Mouse (Mus musculus) E14TG2a.4 (cell line): ENCODE data around the gene E2f4.

Experiments used
- CTCF ChIP-seq: conservative IDR thresholded peaks from 2 replicates; pipeline ENCODE4 v1.5.1; 2014; ENCODE audit warnings: low read length
- NANOG ChIP-seq: IDR thresholded peaks from 2 replicates; pipeline ENCODE4 v1.6.1; 2014; ENCODE audit warnings: borderline replicate concordance, low read length, mixed read lengths
- POU5F1 ChIP-seq: IDR thresholded peaks from 2 replicates; pipeline ENCODE4 v1.6.1; 2014; ENCODE audit warnings: low read length, borderline replicate concordance

DNA sequence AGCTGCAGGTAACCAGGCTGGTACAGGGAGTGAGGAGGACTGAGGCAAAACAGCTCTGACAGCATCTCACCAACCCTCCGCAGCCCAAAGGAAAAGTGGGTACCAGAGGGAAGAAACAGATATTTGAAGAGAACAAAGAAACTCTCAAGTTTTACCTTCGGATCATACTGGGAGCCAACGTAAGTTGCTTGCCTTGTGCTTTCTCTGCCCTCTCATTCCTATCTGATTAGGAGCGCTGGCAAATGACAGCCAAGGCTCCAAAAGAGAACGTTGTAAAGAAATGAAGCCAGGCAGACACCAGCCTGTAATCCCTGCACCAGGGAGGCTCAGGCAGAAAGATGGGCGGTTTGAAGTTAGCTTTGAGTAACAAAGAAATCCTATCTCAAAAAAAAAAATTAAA is 29.5 kb downstream of the E2f4 start:
- TF ChIP-seq CTCF, result no peak
- no peak for TF ChIP-seq NANOG
- TF ChIP-seq POU5F1, result no peak
